Mouse (Mus musculus): ENCODE data around the gene Amotl1.

GRCm38 (mm10) chr9:14588690-14589089 is 56.2 kb downstream of the Amotl1 start:
- TF ChIP-seq POLR2A (IDR thresholded peaks at IDR 0.05; ENCODE audit: insufficient read depth, low read length) = no peak
- no peak for TF ChIP-seq CTCF (IDR thresholded peaks at IDR 0.05; ENCODE audit: low read depth, low read length)
